Mouse (Mus musculus) stomach, postnatal 0 days (tissue): ENCODE data around the gene Dbn1.

Experiments used
- CTCF ChIP-seq: IDR thresholded peaks from 2 replicates; pipeline ENCODE4 v1.5.1; 2016; ENCODE audit warnings: antibody characterized with exemption, low read depth, mild to moderate bottlenecking, moderate library complexity
- EP300 ChIP-seq: optimal IDR thresholded peaks from 2 replicates; pipeline ENCODE3; 2016; ENCODE audit warnings: antibody characterized with exemption

DNA sequence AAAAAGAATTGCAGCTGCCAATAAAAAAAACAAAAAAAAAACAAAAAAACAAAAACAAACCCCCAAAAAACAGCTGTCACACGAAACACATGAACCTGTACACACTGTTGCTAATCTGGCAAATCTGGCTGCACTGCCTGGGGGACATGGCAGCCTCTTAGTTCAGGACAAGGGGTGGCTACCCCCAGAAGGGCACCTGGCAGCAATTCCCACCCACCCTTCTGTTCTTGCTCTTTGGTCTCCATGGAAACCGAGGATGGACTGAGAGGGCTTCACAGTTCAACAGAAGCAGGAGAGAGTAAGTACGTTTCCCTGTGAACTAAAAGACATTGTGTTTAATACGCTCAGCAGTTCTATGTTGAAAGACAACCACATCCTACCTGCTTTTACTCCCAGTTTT, 7.8 kb upstream of the Dbn1 start:
- TF ChIP-seq CTCF = no peak
- TF ChIP-seq EP300 = no peak
